Comparison of ENCODE assay signal across 11 mouse cellular contexts in the genomic region with DNA sequence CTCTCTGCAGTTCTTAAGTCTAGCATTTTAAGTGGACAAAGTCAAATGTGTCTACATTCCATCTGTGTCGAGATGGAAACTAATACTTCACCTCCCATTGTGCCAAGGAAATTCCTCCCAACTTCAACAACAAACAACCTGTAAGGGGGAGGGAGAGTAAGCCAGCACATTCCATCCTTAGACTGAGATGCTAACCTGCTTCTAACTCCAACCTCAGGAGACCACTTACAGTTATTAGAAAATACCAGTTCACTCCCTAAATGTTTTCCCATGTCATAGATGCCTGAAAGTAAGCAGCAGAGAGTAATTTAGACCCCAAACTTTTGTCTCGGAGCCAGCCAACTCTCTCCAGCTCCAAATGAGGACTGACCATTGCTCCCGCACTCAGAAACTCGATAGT. TPM values are rescaled to one million over a fixed set of nuclear protein-coding genes. Genes with fewer than 3 reads are reported as not detected.
DNase-seq lines count a peak whose midpoint lies in the region; ATAC-seq lines count a peak whose summit lies in the region.
"Had no signal": no experiment of that assay in that cellular context is flagged by ENCODE, and none has a peak within 500 bp of the region (broad histone marks: within the 10 kb centered on the region; RNA-seq: fewer than 3 reads in every experiment).

No protein-coding gene starts in this region.

- H3K9ac ChIP-seq in kidney, embryonic 15.5 days = peak overlapping the region; percentile 45; the same call in 1 of the 2 replicates
- H3K9ac ChIP-seq in intestine, embryonic 16.5 days (ENCODE audit: low read depth, low read length) = no peak overlapping the region
- no peak overlapping the region for H3K9ac ChIP-seq in midbrain, embryonic 15.5 days

- H3K4me3 ChIP-seq in kidney, embryonic 15.5 days (replicated peaks) = peak overlapping the region; percentile 42
- H3K4me3 ChIP-seq in brown adipose tissue, adult 24 weeks (ENCODE audit: insufficient read depth, low read depth, low read length) = peak overlapping the region; percentile 73
- H3K4me3 ChIP-seq in intestine, embryonic 16.5 days (ENCODE audit: low read length) = peak overlapping the region; percentile 20; the same call in 1 of the 2 replicates
- no peak overlapping the region for H3K4me3 ChIP-seq in midbrain, embryonic 15.5 days
- H3K4me3 ChIP-seq: erythroblast, embryonic 14.5 days had no signal

- peak overlapping the region; percentile 52 for H3K4me2 ChIP-seq in kidney, embryonic 15.5 days
- H3K4me2 ChIP-seq in intestine, embryonic 16.5 days (ENCODE audit: low read depth, low read length) = no peak overlapping the region
- no peak overlapping the region for H3K4me2 ChIP-seq in midbrain, embryonic 15.5 days

- ATAC-seq in kidney, embryonic 15.5 days (replicated peaks; ENCODE audit: low FRiP score) = peak; percentile 44
- ATAC-seq in intestine, embryonic 16.5 days = no peak
- no peak for ATAC-seq in midbrain, embryonic 15.5 days (replicated peaks)

- H3K27ac ChIP-seq in kidney, embryonic 15.5 days = peak overlapping the region; percentile 93
- peak overlapping the region; percentile 98 for H3K27ac ChIP-seq in brown adipose tissue, adult 24 weeks (replicated peaks; ENCODE audit: low read depth, low read length)
- H3K27ac ChIP-seq in intestine, embryonic 16.5 days (ENCODE audit: low read length) = peak overlapping the region; percentile 57
- H3K27ac ChIP-seq in midbrain, embryonic 15.5 days = no peak overlapping the region
- H3K27ac ChIP-seq: macrophage had no signal

- DNase-seq in kidney, adult 8-10 months = no peak
- DNase-seq in 3134 (ENCODE audit: extremely low read depth, insufficient read length, low spot score) = peak; percentile 28
- DNase-seq in right cerebral cortex, adult 2 months (ENCODE audit: low spot score in 2 of 2) = no peak
- DNase-seq in right cerebral cortex, postnatal 4 days = no peak
- DNase-seq: cerebellum, adult 11-12 months had no signal

- H3K27me3 ChIP-seq in kidney, embryonic 15.5 days = no peaks in the 10 kb centered on the region
- H3K27me3 ChIP-seq in intestine, embryonic 16.5 days (replicated peaks; ENCODE audit: control insufficient read depth, insufficient read depth, low read length) = no peaks in the 10 kb centered on the region
- no peaks in the 10 kb centered on the region for H3K27me3 ChIP-seq in midbrain, embryonic 15.5 days (replicated peaks)

- WGBS in kidney, embryonic 15.5 days = 17% methylated on average over 4 of the region's 4 CpGs
- 44% methylated on average over 4 of the region's 4 CpGs for WGBS in intestine, embryonic 16.5 days
- 71% methylated on average over 4 of the region's 4 CpGs for WGBS in midbrain, embryonic 15.5 days

- peaks cover 30% of the 10 kb centered on the region for H3K4me1 ChIP-seq in kidney, embryonic 15.5 days
- peaks cover 8% of the 10 kb centered on the region for H3K4me1 ChIP-seq in brown adipose tissue, adult 24 weeks (ENCODE audit: control insufficient read depth, insufficient read depth, insufficient read length, low read length)
- peaks cover 5% of the 10 kb centered on the region; the same call in 1 of the 2 replicates for H3K4me1 ChIP-seq in intestine, embryonic 16.5 days (ENCODE audit: control insufficient read depth, insufficient read depth, low read length)
- H3K4me1 ChIP-seq in midbrain, embryonic 15.5 days = no peaks in the 10 kb centered on the region

- no peaks in the 10 kb centered on the region; the same call in 1 of the 2 replicates for H3K36me3 ChIP-seq in kidney, embryonic 15.5 days
- H3K36me3 ChIP-seq in intestine, embryonic 16.5 days (ENCODE audit: control insufficient read depth, insufficient read depth, low read length) = no peaks in the 10 kb centered on the region
- H3K36me3 ChIP-seq in midbrain, embryonic 15.5 days (replicated peaks) = no peaks in the 10 kb centered on the region

- H3K9me3 ChIP-seq in kidney, embryonic 15.5 days (replicated peaks) = no peaks in the 10 kb centered on the region
- H3K9me3 ChIP-seq in intestine, embryonic 16.5 days (ENCODE audit: control insufficient read depth, low read length) = no peaks in the 10 kb centered on the region
- no peaks in the 10 kb centered on the region for H3K9me3 ChIP-seq in midbrain, embryonic 15.5 days

RNA-seq across cellular contexts. Expression of gene Tm4sf1, which starts 7.9 kb away (rescaled TPM):
- polyA plus RNA-seq in kidney, embryonic 15.5 days (2015; fragmentation: Nextera tagmentation; extraction: Ambion mirVana) = 199 and 212 TPM in 2 replicates
- polyA plus RNA-seq in brown adipose tissue, adult 24 weeks (2012; ENCODE audit: insufficient read depth, insufficient read length, missing spikeins) = 49.0 and 77.1 TPM in 2 replicates
- 68.3 and 68.4 TPM in 2 replicates for polyA plus RNA-seq in intestine, embryonic 16.5 days (2015; fragmentation: Nextera tagmentation; extraction: Ambion mirVana)
- polyA plus RNA-seq in midbrain, embryonic 15.5 days (2015; fragmentation: Nextera tagmentation; extraction: Ambion mirVana) = 25.4 and 29.4 TPM in 2 replicates
- polyA plus RNA-seq: erythroblast, embryonic 14.5 days; macrophage had no signal
